Mouse (Mus musculus): ENCODE results near the gene Rbm42.

- TF ChIP-seq POLR2A (IDR thresholded peaks at IDR 0.05; ENCODE audit: insufficient read depth, low read length) (no peak), CTCF (IDR thresholded peaks at IDR 0.05; ENCODE audit: low read depth, low read length) (no peak), EP300 (IDR thresholded peaks at IDR 0.05; ENCODE audit: insufficient read depth, low read depth, low read length) (no peak)
Measured at GRCm38 (mm10) chr7:30592772-30593423, 57.2 kb downstream of the Rbm42 start.
